Mouse (Mus musculus) liver (tissue): Measurements from ENCODE around the gene Zfp428.

ENCODE experiments used
- DNase-seq: peaks from one replicate; pipeline ENCODE4 v3.0.0-alpha.2; 2020; ENCODE audit warnings: mixed read lengths

The Zfp428 gene

DNA sequence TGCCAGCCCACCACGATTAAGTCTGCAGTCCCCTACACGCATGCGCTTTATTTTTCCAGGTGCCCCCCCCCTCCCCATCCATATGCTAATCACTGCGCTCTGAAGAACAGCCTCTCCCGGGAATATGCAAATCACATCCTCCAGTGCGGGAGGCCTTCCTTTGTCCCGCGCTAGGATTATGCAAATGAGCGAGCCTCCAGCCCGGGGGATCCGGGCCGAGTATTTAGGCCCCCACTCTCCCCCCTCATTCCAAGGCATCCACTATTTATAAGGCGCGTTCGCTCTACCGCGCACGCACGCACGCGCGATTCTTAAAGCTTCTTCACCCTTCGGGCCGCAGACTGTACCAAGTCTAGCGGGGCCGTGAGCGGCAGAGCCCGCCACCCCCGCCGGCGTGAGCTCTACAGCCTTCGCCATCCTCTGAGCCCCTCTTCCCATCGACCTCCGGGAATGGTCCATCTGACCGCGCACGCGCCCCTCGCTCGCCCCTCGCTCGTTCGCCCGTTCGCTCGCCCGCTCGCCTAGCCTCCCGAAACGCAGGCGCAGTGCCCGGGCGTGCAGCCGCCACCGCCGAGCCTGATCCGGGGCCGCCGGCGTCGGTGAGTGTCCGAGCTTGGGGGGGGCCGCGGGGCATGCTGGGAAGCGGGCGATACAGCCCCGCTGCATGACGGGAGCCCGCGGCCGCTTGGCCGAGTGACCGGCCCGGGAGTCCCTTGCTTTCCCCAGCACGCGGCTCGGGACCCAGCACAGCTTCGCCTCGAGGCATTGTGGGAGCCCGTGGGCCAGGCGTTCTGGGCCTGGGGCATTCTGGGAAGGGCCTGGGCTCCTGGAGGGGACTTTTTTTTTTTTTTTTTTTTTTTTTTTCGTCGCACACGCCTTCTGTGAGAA, at the start of gene Zfp428:
Gene Zfp428, plus strand, starts transcription at position 169 of the 888 bp plus-strand sequence.
- DNase-seq = peak; percentile 87

- DNase-seq = no peak
Measured at GRCm38 (mm10) chr7:24457726-24458370, 49.0 kb upstream of the Zfp428 start.

DNA sequence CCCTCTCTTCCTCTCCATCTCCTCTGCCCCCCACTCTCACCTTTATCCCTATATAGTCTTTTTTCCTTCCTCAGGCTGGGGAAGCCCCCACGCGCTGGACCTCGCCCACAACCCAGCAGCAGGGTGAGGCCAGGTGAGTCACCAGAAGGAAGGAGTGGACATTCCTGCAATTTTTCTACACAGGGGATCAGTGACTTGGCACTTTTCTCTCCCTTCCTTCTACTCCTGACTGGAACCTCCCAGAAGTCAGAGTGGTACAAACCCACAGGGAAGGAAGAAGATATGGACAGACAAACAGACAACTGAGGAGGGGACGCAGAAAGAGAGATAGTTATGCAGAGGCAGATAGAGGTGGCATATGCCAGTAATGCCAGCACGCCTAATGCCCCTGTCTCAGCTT, 47.4 kb upstream of the Zfp428 start:
- DNase-seq = no peak

DNA sequence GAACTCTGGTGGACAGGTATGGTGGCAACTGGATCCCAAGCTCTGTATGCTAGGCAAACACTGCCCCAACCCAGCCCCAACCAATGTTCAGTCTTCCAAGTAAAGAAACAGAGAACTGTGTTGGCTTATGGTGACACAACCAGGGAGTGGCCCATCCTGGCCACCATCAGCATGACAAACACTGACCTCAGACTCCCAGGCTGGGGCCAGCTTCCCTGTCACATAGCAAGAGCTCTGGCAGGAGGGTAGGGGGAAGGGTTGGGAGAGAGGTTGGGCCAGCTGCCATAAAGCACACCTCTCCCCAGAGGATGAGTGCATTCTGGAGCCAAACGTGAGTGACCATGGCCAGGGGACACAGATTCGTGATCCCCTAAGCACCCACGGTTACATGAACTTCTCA, 47.0 kb upstream of the Zfp428 start:
- DNase-seq = no peak

DNA sequence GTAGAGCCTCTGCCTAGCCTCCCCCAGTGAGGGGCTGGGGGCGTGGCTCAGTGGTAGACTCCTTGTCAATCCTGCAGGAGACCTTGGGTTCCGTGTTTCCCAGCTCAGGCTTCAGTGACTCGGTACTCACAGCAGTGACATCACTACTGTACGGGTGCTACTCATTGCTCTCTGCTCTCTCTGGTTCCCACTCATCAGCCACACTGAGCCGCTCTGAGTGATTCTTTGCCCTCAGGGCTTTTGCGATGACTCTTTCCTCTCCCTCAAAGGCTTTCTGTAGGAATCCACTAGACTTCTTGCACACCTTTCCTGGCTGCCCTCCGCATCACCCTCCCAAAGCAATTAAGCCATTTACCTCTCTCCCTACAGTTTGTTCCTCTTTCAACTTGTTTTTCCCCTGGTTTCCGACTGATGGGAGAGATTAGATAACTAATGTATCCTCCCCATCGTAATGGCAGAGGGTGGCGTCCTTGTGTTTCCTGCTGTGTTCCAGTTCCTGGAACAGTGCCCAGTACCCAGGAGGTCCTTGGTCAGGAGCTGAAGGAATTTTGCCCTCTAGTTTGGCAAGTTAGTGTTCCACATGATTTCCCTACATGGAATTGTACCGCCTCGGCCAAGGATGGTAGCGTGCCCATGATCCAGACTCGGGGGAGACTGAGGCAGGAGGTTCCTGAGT, 45.3 kb upstream of the Zfp428 start:
- DNase-seq = no peak

- peak; percentile 16 for DNase-seq
Measured at GRCm38 (mm10) chr7:24462388-24463319, 44.2 kb upstream of the Zfp428 start, which contains the start of gene Plaur. Gene Plaur, plus strand, starts transcription at chr7:24462484.

- DNase-seq = no peak
Measured at GRCm38 (mm10) chr7:24466835-24467234, 40.0 kb upstream of the Zfp428 start.

DNA sequence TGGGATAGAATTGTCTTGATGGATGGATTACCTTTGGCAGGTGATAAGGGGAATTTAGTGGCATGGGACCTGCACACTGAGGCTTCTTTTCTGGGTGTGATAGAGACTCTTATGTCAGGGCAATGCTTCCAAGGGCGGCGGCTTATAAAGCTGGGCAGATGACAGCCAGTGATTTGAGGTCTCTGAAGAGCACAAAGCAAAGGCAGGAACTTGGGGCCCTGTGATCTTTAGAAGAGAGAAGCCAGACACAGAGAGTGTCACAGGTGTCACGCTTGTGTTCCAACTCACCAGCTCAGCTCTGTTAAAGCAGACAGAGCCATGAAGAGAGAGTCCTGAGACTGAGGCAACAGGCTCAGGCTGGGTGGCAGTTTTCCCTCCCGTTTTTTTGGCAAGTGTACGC, 38.9 kb upstream of the Zfp428 start:
- no peak for DNase-seq

DNA sequence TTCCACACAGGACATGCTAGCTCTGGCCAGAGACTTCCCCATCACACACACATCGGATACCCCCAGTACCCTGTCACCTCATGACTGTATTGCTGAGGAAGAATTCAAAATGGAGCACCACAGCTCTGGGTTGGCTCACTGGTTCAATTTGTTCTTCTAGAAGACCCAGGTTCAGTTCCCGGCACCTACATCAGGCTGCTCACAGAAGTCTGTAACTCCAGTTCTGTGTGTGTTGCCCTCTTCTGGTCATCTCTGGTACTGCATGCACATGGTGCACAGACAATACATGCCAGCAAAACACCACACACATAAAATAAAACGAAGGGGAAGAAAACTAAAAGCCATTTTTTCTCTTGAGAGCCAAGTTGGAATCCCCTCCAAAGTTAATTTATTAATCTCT, 37.7 kb upstream of the Zfp428 start:
- no peak for DNase-seq

DNA sequence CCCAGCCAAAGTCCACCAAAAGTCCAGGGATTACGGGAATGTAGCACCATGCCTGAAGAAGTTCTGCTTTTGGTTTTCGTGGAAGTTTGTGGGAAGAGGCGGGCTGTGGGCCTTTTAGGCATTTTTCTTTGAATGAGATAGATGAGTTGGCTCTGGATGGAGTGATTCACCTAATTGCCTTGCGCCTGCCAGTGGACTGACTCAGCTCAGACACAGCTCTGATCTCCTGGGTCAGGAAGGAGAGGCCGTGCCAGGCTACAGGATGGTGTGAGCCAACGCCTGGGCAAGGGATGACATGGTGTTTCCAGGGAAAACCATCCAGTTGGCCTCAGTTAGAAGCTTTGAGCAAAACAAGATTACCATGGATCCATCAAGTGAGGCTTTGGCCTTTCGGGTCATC, 36.5 kb upstream of the Zfp428 start:
- no peak for DNase-seq

- DNase-seq = no peak
Measured at GRCm38 (mm10) chr7:24472442-24472841, 34.4 kb upstream of the Zfp428 start.

GRCm38 (mm10) chr7:24472937-24473336, 33.9 kb upstream of the Zfp428 start:
- DNase-seq = peak; percentile 61

DNA sequence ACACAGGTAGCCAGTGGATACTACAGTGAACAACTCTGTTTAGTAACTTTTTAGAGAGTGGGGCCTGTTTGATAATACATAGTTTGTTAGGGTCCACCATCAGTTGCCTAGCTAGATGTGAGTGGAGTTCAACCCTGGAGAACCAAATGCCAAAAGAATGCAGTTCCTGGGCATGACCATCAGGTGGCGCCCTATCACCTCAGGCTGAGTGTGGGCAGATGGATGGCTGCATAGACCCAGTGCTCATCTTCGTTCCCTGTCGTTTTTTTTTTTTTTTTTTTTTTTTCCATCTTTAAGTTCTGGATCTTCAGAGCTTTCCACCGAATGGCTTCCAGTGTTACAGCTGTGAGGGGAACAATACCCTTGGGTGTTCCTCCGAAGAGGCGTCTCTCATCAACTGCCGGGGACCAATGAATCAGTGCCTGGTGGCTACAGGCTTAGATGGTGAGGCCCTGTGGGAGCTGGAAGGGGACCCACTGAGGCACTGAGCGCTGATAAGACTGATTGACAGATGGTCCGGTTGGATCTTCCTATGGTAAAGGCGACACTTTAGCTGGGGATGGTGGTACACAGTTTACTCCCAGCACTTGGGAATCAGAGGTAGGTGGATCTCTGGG, 32.8 kb upstream of the Zfp428 start:
- DNase-seq = peak; percentile 65

GRCm38 (mm10) chr7:24474811-24475506, 31.8 kb upstream of the Zfp428 start:
- peak; percentile 18 for DNase-seq

DNA sequence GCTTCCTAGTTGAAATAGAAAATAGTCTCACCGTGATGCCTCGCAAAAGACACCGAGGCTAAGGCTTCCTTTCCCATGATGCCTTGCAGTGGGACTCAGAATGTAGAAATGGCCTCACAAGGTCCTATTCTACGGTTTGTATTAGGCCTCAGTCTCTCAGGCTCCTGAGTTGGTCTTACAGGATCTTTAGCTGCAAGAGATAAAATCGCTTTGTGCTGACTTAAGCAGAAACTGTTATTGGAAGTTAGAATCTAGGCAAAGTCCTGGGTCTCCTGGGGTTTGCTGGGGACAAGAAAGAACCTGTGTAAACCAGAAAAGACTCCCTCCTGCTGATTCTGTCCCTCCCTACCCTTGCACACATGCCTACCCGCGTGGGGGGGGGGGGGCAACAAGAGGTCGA, 30.5 kb upstream of the Zfp428 start:
- DNase-seq = no peak

DNA sequence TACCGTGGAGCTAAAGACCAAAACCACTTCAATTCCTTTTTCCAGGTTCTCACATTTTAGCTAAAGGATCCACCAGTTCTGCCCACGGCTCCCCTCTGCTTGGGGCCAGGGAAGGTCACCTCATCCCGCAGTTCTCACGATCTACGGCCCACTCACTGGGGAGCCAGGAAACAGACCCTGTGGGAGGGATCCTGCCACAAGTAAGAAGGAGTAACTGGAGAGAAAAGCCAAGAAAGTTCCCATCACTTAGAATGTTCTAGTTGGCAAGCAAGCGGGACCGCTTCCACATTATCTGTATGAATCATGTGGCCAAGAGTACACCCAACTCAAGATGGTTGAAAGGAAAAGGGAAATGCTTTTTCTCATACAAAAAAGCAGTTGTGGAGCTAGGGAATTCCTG, 29.9 kb upstream of the Zfp428 start:
- no peak for DNase-seq

- no peak for DNase-seq
Measured at GRCm38 (mm10) chr7:24478911-24479310, 27.9 kb upstream of the Zfp428 start.

GRCm38 (mm10) chr7:24479685-24480084, 27.1 kb upstream of the Zfp428 start:
- DNase-seq = no peak

DNA sequence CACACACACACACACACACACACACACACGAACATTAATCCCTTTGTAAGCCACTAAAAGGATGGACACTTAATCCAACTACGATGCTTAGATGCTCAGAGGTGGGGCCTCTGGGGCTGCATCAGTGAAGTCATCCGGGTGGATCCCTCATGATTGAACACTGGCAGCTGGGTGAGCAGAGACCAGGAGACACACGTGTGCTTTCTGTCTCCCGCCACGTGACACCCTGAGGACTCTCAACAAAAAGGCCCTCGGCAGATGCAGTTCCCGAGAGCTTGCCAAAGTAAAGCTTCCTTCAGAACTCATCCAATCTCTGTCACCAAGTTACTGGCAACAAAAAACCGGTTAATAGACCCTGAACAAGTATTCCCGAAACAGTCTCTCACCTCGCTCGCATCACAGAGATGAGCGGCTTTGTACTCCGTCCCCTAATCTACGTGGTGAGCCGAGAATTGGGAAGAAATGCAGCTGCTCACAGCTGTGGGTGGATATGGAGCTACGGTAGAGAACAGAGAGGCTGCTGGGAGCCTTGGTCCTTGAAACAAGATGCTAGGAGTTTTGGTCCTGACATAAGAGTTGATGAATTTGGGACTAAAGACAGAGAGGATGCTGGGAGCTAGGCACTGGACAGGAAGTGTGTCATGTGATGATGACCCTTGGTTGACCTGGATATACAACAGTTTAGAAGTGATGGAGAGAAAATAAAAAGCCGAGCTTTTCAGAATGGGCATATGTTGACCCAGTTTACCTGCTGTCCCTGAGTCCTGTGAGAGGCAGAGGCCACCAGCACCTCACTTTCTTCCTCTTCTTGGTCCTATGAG, 26.5 kb upstream of the Zfp428 start:
- DNase-seq = no peak

DNA sequence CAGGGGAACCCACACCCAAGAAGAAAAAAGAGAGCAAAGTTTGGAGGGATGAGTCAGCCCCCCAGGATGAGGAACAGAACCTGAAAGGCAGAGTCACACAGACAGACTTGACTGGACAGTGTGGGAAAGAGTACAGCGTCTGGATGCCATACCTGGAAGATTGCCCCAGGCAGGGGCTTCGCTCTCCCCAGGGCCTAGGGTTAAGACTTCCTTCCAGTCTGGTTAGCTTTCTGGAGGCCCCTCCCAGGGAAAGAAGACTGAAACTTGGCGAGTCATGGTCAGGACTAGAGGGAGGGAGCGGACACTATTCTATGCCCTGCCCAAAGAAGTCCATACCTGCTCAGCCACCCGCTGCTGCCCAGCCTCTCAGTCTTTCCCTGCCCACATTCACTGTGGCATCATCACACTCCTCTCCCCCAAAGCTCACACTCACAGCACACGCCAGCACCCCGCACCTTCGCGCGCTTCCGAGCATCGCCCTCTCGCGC, 25.8 kb upstream of the Zfp428 start:
- DNase-seq = no peak
